Mouse (Mus musculus) cerebellum, adult 2 months (tissue): ENCODE data around the gene Nfat5. TPM values are rescaled to one million over a fixed set of nuclear protein-coding genes. Genes with fewer than 3 reads are reported as not detected.

Experiments used
- DNase-seq, 2 experiments: peaks; one replicate each; pipeline ENCODE4 v3.0.0; 2021
- H3K27ac ChIP-seq: fragments of 200-500 bp; 2 replicates; pipeline ENCODE4 v1.5.1; 2012; ENCODE audit warnings: low read length, control low read depth, inconsistent platforms; ENCODE audit not compliant: insufficient read depth
- H3K27me3 ChIP-seq: fragments of 200-500 bp; 2 replicates; pipeline ENCODE4 v1.6.1; 2012; ENCODE audit warnings: inconsistent platforms, mild to moderate bottlenecking, low read length, moderate library complexity; ENCODE audit not compliant: control insufficient read depth, insufficient read depth
- H3K4me1 ChIP-seq: fragments of 200-500 bp; 2 replicates; pipeline ENCODE4 v1.6.1; 2011; ENCODE audit warnings: low read length; ENCODE audit not compliant: control insufficient read depth, insufficient read depth
- H3K4me3 ChIP-seq: fragments of 200-500 bp; replicated peaks from 2 replicates; pipeline ENCODE3; 2011; ENCODE audit warnings: mild to moderate bottlenecking, low read depth, low read length, control low read depth; ENCODE audit not compliant: insufficient read depth
- CTCF ChIP-seq: fragments of 200-500 bp; IDR thresholded peaks from 2 replicates; pipeline ENCODE4 v1.5.1; 2011; ENCODE audit warnings: low read depth, mild to moderate bottlenecking, control low read depth, low read length, moderate library complexity, borderline replicate concordance; ENCODE audit not compliant: insufficient read depth
- POLR2A ChIP-seq: fragments of 200-500 bp; IDR thresholded peaks from 2 replicates; pipeline ENCODE4 v1.6.1; 2011; ENCODE audit warnings: low read length, control low read depth, borderline replicate concordance; ENCODE audit not compliant: insufficient read depth
- WGBS: fragments of 180-500 bp; shearing (Covaris S2); methylation state at CpG from one replicate; pipeline ENCODE4 v1.1.7; 2018; 5-methylcytosine and 5-hydroxymethylcytosine counted together
- polyA plus RNA-seq: library from polyadenylated mRNA; depleted of rRNA; stranded (reverse); fragments of >200 nt; gene quantifications from 2 replicates; pipeline ENCODE4 v1.2.3, GENCODE M21; 2012; rRNA removed

Gene Nfat5
- polyA plus RNA-seq, 1 experiment: 37.5 TPM

- H3K4me3 ChIP-seq: peak within 1 kb of the TSS; percentile 76
- TF ChIP-seq POLR2A: peak; percentile 94
- TF ChIP-seq CTCF: peak; percentile 92
- WGBS: 1% methylated on average over 50 of the region's 50 CpGs
These were observed 131.4 kb downstream of the Nfat5 start, which contains the start of gene Nob1 for GRCm38 (mm10) chr8:107424597-107425229. Gene Nob1 (minus strand): TSS chr8:107425051.

DNA sequence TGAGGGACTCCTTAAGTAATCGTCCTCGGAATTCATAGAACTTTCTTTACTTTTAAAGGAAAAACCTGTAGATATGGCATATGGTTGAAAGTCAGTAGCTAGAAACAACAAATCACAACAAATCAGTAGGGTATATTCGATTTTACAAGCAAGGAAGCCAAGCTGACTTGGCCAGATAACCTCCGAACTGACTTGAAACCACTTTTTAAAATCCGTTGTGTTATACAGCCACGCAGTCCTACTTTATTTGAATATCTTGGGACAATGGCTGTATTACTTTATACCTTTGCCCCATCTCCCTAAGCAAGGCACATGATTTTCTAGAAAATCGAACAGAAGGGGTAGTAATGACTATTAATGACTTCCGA, 131.9 kb downstream of the Nfat5 start:
- Histone ChIP-seq H3K27me3 (no peaks in the 10 kb centered on the region), H3K4me3 (no peak overlapping the region), H3K4me1 (peaks cover 4% of the 10 kb centered on the region; the same call in 1 of the 2 replicates), H3K27ac (no peak overlapping the region)
- 44% methylated on average over 8 of the region's 8 CpGs for WGBS
- TF ChIP-seq CTCF: no peak
- no peak for TF ChIP-seq POLR2A
- DNase-seq: no peak

More at GRCm38 (mm10) chr8:107424597-107425229, 131.4 kb downstream of the Nfat5 start, which contains the start of gene Nob1:
- Histone ChIP-seq H3K4me1 (peaks cover 4% of the 10 kb centered on the region; the same call in 1 of the 2 replicates), H3K27ac (no peak within 1 kb of the TSS), H3K27me3 (no peaks in the 10 kb centered on the region)
- DNase-seq: peak; percentile 95 to 97

Other genes starting within 250 kb of the Nfat5 start
- gene Pdf, start 244.9 kb upstream of the Nfat5 start, polyA plus RNA-seq: 34.0 and 34.2 TPM in 2 replicates
- 47.1 and 48.9 TPM in 2 replicates for gene Cog8, start 236.8 kb upstream of the Nfat5 start, polyA plus RNA-seq
- 44.6 and 51.0 TPM in 2 replicates for gene Nip7, start 236.6 kb upstream of the Nfat5 start, polyA plus RNA-seq
- not detected in 2 replicates for gene Tmed6, start 227.8 kb upstream of the Nfat5 start, polyA plus RNA-seq
- gene Terf2, start 196.9 kb upstream of the Nfat5 start, polyA plus RNA-seq: 31.7 and 33.3 TPM in 2 replicates
- gene Cyb5b, start 142.8 kb upstream of the Nfat5 start, polyA plus RNA-seq: 87.2 and 90.3 TPM in 2 replicates
- gene Nqo1, start 109.7 kb downstream of the Nfat5 start, polyA plus RNA-seq: 7.9 and 10.3 TPM in 2 replicates
- gene Nob1, start 131.6 kb downstream of the Nfat5 start, polyA plus RNA-seq: 57.8 and 60.8 TPM in 2 replicates
- gene Wwp2, start 142.9 kb downstream of the Nfat5 start, polyA plus RNA-seq: 32.4 and 33.9 TPM in 2 replicates